Mouse (Mus musculus): ENCODE results near the gene Fxyd6.

Gene Fxyd6

GRCm38 (mm10) chr9:45411803-45412202, 41.8 kb downstream of the Fxyd6 start:
- no peak for DNase-seq (ENCODE audit: low read depth, low spot score)

GRCm38 (mm10) chr9:45412287-45412686, 42.3 kb downstream of the Fxyd6 start:
- DNase-seq (ENCODE audit: low read depth, low spot score) = no peak

GRCm38 (mm10) chr9:45412700-45413477, 42.9 kb downstream of the Fxyd6 start:
- DNase-seq (ENCODE audit: low read depth, low spot score) = no peak

GRCm38 (mm10) chr9:45413478-45414140, 43.6 kb downstream of the Fxyd6 start:
- no peak for DNase-seq (ENCODE audit: low read depth, low spot score)

DNA sequence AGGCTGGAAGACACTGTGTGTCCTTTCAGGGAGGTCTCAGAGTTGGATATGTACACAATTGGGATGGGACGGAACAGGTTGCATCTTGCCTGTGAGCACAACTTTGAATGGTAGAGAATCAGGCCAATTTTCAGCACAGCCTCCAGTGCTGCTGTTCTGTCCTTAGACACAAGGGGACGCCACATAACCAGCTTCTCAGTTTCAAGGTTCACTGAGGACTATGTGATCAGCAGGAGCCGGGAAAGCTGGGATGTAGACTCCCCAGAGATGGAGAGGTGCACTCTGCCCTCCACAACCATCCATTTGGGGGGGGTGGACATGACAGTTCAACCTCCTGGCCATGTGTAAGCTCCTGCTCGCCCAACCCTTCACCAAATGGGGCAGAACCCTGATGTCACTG, 45.9 kb downstream of the Fxyd6 start:
- DNase-seq (ENCODE audit: low read depth, low spot score) = no peak

- DNase-seq (ENCODE audit: low read depth, low spot score) = no peak
Measured at GRCm38 (mm10) chr9:45417245-45417644, 47.3 kb downstream of the Fxyd6 start.

DNA sequence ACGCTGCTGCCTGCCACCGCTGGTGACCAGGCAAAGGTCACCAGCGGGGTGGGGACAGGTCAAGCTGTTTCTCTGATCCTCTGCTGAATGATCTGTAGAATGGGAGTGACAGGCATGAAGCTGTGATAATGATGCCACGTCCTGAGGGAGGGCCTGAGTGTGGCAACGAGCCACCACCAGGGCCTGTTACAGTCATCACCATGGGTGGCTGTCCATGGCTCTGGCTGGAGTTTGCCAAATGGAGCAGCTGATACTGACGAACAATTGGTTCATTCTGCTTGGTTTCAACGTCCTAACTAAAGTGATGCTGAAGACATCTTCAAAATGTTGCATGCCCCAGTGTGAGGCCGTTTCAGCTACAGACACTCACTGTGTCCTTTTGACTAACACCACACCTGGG, 48.3 kb downstream of the Fxyd6 start:
- no peak for DNase-seq (ENCODE audit: low read depth, low spot score)

- no peak for DNase-seq (ENCODE audit: low read depth, low spot score)
Measured at GRCm38 (mm10) chr9:45421209-45421608, 51.2 kb downstream of the Fxyd6 start.

DNA sequence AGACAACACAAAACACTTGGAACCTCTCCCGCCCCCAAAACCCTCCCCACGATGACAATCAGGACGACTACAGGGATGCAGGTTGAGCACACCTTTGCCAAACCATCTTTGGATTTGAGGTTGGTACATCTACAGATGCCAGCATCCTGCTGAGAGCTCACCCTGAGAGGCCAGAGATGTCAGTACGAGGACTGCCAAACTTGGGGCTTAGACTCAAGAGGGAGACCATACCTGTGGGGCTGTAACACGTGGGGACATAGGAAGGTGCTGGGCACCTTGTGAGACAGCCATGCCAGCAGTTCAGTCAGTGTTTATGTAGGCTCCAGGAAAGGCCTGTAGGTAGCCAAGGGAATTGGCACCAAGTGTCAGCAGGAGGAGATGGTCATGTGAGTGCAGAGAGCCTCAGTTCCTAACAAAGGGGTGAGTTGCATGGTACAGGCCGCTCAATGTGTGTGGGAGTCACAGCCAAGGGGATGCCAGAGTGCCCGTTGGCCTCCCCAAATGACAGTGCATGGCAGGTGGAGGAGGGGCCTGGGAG, 52.8 kb downstream of the Fxyd6 start:
- DNase-seq (ENCODE audit: low read depth, low spot score) = no peak

- no peak for DNase-seq (ENCODE audit: low read depth, low spot score)
Measured at GRCm38 (mm10) chr9:45426456-45426855, 56.5 kb downstream of the Fxyd6 start, which contains the start of gene Dscaml1. TSS of gene Dscaml1 (plus strand) at chr9:45426628.

DNA sequence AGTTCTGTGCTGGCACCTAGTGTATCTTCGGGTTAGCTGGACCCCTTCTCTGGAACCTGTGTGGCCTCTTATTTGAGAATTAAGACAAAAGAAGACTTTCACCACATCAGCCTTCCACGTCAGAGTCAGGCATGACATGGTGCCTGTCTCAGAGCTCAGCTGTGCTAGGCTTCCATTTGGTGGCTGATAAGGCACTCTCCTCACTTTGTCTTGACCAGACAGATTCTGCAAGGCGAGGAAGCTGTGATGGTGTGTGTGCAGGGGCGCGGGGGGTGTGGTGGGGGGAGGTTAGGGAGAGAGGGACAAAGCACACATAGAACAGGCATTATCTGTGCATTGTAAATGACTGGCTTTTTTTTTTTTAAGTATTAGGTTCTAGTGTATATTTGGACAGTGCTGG, 59.4 kb downstream of the Fxyd6 start:
- no peak for DNase-seq (ENCODE audit: low read depth, low spot score)

DNA sequence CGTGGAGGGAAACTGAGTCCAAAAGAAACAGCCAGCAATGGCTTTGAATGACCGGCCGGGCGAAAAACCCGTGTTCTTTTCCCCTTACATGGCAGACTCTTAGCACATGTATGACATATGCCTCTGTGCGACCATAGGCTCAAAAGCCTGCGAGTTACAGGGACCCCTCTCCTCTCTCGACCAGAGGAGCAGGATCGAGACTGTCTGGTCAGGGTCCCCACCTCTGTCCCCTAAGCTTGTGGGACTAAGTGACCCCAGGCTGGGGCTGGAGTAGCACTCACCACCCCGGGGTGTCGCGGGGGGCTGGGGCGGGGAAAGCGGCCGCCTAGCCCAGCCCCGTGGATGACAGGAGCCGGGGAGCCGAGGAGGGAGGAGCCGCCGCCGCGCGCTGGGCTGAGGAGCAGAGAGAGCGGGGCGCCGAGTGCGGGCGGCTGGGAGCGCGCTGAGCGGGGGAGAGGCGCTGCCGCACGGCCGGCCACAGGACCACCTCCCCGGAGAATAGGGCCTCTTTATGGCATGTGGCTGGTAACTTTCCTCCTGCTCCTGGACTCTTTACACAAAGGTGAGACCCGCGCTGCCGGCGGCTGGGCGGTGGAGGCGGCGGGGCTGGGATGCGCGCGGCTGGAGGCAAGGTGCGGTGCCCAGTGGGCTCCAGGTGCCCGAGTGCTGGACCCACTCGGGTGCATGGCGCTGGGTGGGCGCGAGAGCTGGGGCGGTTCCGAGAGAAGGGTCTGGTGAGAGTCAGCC, 60.1 kb downstream of the Fxyd6 start:
- no peak for DNase-seq (ENCODE audit: low read depth, low spot score)

- no peak for DNase-seq (ENCODE audit: low read depth, low spot score)
Measured at GRCm38 (mm10) chr9:45430698-45430959, 60.6 kb downstream of the Fxyd6 start.

GRCm38 (mm10) chr9:45431150-45431549, 61.2 kb downstream of the Fxyd6 start:
- no peak for DNase-seq (ENCODE audit: low read depth, low spot score)

DNA sequence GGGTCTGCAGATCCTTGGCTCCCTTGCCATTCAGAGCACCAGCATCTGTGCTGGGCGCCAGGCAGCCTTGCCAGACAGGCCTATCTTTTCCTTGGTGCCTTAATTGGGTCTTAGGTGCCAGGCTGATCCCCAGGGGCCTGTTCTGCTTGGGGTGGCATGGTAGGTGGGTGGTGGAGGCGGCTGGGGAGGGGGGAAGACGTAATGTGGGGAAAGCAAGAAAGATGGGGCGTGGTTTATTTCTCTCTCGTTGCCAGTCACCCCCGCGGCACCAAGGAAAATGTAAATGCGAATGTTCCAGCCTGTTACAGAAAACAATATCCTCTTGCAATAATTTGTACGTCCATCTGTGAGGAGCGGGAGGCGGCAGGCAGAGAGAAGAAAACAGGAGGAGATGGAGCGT, 62.7 kb downstream of the Fxyd6 start:
- no peak for DNase-seq (ENCODE audit: low read depth, low spot score)

DNA sequence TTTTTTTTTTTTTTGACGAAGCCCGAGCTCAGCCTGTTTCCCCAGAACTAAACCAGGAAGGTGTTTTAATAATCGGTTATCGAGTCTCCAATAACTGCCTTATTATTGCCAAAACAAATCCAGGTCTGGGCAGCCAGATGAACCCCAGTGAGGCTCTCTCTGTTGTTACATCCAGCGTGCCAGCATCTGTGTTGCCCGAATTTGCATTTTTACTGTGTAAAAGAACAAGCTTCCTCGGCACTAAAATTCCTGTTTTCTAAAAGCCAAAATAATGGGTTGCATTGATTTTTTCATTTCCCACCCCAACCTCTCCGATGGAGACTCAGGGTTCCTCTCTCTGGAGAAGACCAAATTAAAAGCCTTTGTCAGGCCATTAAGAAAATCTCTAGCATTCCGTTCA, 63.1 kb downstream of the Fxyd6 start:
- no peak for DNase-seq (ENCODE audit: low read depth, low spot score)

GRCm38 (mm10) chr9:45434171-45434570, 64.2 kb downstream of the Fxyd6 start:
- no peak for DNase-seq (ENCODE audit: low read depth, low spot score)

DNA sequence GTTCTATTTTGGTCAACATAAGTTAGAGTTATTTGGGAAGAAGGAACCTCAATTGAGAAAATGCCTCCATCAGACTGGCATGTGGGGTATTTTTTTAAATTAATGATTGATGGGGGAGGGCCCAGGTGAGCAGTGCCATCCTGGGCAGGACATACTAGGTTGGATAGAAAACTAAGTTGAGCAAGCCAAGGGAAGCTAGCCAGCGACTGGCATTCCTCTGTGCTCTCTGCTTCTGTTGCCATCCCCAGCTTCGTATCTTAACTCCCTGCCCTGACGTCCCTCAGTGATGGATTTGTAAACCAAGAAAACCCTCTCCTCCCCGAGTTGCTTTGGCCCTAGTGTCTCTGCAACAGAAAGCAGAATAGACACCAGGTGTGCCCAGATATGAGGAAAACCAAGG, 69.0 kb downstream of the Fxyd6 start:
- no peak for DNase-seq (ENCODE audit: low read depth, low spot score)

- no peak for DNase-seq (ENCODE audit: low read depth, low spot score)
Measured at GRCm38 (mm10) chr9:45440083-45440784, 70.2 kb downstream of the Fxyd6 start.

DNA sequence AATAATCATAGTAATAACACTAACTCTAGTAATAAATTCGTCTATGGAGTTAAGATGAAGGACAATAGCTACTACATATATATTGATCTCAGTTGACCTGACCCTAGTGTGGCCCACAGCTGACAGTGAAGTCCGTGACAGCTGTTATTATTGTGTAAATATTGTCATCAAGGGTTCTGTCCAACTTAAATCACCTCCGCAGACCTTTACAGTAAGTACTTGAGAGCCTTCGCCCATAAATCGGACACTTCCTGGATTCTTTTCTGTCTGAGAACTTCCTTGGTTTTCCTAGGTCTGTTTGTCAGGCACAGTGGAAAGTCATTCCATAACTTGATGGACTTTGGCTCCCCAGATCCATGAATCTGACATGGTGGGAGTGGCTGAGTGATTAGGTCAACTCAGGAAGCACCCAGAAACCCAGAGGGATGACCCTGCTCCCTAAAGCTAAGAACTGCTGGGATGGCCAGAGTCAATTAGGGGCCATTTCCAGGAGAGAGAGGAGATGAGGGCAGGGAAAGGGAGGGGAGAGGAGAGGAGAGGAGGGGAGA, 74.3 kb downstream of the Fxyd6 start:
- DNase-seq (ENCODE audit: low read depth, low spot score) = no peak

Data from retina, adult 2 months (tissue).